Mouse (Mus musculus): ENCODE measurements around the gene Nhlrc3.

- TF ChIP-seq CTCF (IDR thresholded peaks at IDR 0.05; ENCODE audit: low read depth), result peak; percentile 89
- TF ChIP-seq EP300 (optimal IDR thresholded peaks at IDR 0.05), result no peak
Observed at GRCm38 (mm10) chr3:53448208-53448607, 14.9 kb downstream of the Nhlrc3 start.

Data from stomach, postnatal 0 days (tissue).